Mouse (Mus musculus) myocyte (in vitro differentiated cells): ENCODE data around the gene Med16.

Experiments
- MAX ChIP-seq: IDR thresholded peaks from one replicate; pipeline ENCODE4 v1.6.1; 2011; ENCODE audit warnings: low read depth, mild to moderate bottlenecking, control low read depth
- MYOD1 ChIP-seq, 3 experiments: IDR thresholded peaks; one replicate each; pipeline ENCODE4 v1.6.1; 2011; ENCODE audit warnings: control low read depth in 2 of 3, low read depth in 2 of 3, mild to moderate bottlenecking in 2 of 3, moderate library complexity in 1 of 3; ENCODE audit not compliant: insufficient read length in 2 of 3, control insufficient read depth in 1 of 3
- MYOG ChIP-seq, 3 experiments: IDR thresholded peaks; one replicate each; pipeline ENCODE4 v1.6.1; 2011; ENCODE audit warnings: control low read depth in 2 of 3, low read depth in 2 of 3, mild to moderate bottlenecking in 2 of 3; ENCODE audit not compliant: insufficient read length in 2 of 3, control insufficient read depth in 1 of 3, insufficient read depth in 1 of 3
- POLR2A ChIP-seq: IDR thresholded peaks from one replicate; pipeline ENCODE4 v1.6.1; 2011; ENCODE audit warnings: low read depth, mild to moderate bottlenecking, control low read depth, moderate library complexity; ENCODE audit not compliant: insufficient read length
- POLR2AphosphoS2 ChIP-seq: IDR thresholded peaks from one replicate; pipeline ENCODE4 v1.6.1; 2011; ENCODE audit warnings: low read depth, control low read depth; ENCODE audit not compliant: insufficient read length
- REST ChIP-seq: IDR thresholded peaks from one replicate; pipeline ENCODE4 v1.6.1; 2011; ENCODE audit warnings: mild to moderate bottlenecking, control low read depth, moderate library complexity; ENCODE audit not compliant: insufficient read depth, insufficient read length
- SRF ChIP-seq: IDR thresholded peaks from one replicate; pipeline ENCODE4 v1.6.1; 2011; ENCODE audit warnings: low read depth; ENCODE audit not compliant: control insufficient read depth, insufficient read length
- TCF12 ChIP-seq: IDR thresholded peaks from one replicate; pipeline ENCODE4 v1.6.1; 2011; ENCODE audit warnings: mild to moderate bottlenecking, control low read depth; ENCODE audit not compliant: poor library complexity, insufficient read depth, severe bottlenecking
- TCF3 ChIP-seq: IDR thresholded peaks from one replicate; pipeline ENCODE4 v1.6.1; 2011; ENCODE audit warnings: low read depth, control low read depth; ENCODE audit not compliant: insufficient read length
- USF1 ChIP-seq: IDR thresholded peaks from one replicate; pipeline ENCODE4 v1.6.1; 2011; ENCODE audit warnings: low read depth, mild to moderate bottlenecking, control low read depth, moderate library complexity

- TF ChIP-seq MYOG (IDR thresholded peaks at IDR 0.05; ENCODE audit: control insufficient read depth in 1 of 3, insufficient read depth in 1 of 3, insufficient read length in 2 of 3, low read depth in 2 of 3) (no peak), USF1 (no peak), TCF12 (no peak), MAX (no peak), POLR2A (no peak), POLR2AphosphoS2 (no peak), REST (no peak), MYOD1 (IDR thresholded peaks at IDR 0.05; ENCODE audit: control insufficient read depth in 1 of 3, insufficient read length in 2 of 3, low read depth in 2 of 3) (no peak), TCF3 (no peak), SRF (no peak)
Observed at GRCm38 (mm10) chr10:79856280-79856679, 52.4 kb downstream of the Med16 start.
